Mouse (Mus musculus): ENCODE data around the gene Tnfrsf1b. TPM values are rescaled to one million over a fixed set of nuclear protein-coding genes. Genes with fewer than 3 reads are reported as not detected.

Gene Tnfrsf1b
- polyA plus RNA-seq, 1 experiment from 2014 or later: 2.1 TPM

- no peak for ATAC-seq (replicated peaks; ENCODE audit: low FRiP score)
- H3K4me3 ChIP-seq (ENCODE audit: low read depth, low read length): no peak overlapping the region
Observed at GRCm38 (mm10) chr4:145247556-145247955, 886 bp upstream of the Tnfrsf1b start.

GRCm38 (mm10) chr4:145245581-145245980 lies 1.1 kb downstream of the Tnfrsf1b start:
- H3K27me3 ChIP-seq (ENCODE audit: control insufficient read depth, insufficient read depth, low read length): peaks cover 5% of the 10 kb centered on the region
- no peak overlapping the region for H3K9ac ChIP-seq (ENCODE audit: low read length)
- WGBS: 87% methylated on average over 3 of the region's 3 CpGs
- H3K4me2 ChIP-seq (ENCODE audit: low read depth, low read length, severe bottlenecking): no peak overlapping the region; the same call in 1 of the 2 replicates
- ATAC-seq (replicated peaks; ENCODE audit: low FRiP score) (no peak), DNase-seq (ENCODE audit: low spot score) (no peak)
- no peak overlapping the region for H3K27ac ChIP-seq (ENCODE audit: low read depth, low read length)
- H3K4me1 ChIP-seq (replicated peaks; ENCODE audit: control insufficient read depth, insufficient read depth, low read length): 0 out of 2 replicates have a peak, but pooled peaks cover 2% of the 10 kb centered on the region
- H3K36me3 ChIP-seq (ENCODE audit: control insufficient read depth, insufficient read depth, low read length): no peaks in the 10 kb centered on the region
- H3K9me3 ChIP-seq (ENCODE audit: control insufficient read depth, low read length): no peaks in the 10 kb centered on the region
- no peak overlapping the region for H3K4me3 ChIP-seq (ENCODE audit: low read depth, low read length)

More at GRCm38 (mm10) chr4:145247556-145247955, 886 bp upstream of the Tnfrsf1b start:
- 78% methylated on average over 2 of the region's 2 CpGs for WGBS
- Histone ChIP-seq H3K27me3 (ENCODE audit: control insufficient read depth, insufficient read depth, low read length) (peaks cover 5% of the 10 kb centered on the region), H3K9me3 (ENCODE audit: control insufficient read depth, low read length) (no peaks in the 10 kb centered on the region), H3K36me3 (ENCODE audit: control insufficient read depth, insufficient read depth, low read length) (no peaks in the 10 kb centered on the region), H3K9ac (ENCODE audit: low read length) (no peak overlapping the region), H3K4me1 (replicated peaks; ENCODE audit: control insufficient read depth, insufficient read depth, low read length) (0 out of 2 replicates have a peak, but pooled peaks cover 2% of the 10 kb centered on the region), H3K4me2 (ENCODE audit: low read depth, low read length, severe bottlenecking) (no peak overlapping the region), H3K27ac (ENCODE audit: low read depth, low read length) (no peak overlapping the region)
- DNase-seq (ENCODE audit: low spot score): no peak

GRCm38 (mm10) chr4:145244676-145245075 lies 2.0 kb downstream of the Tnfrsf1b start:
- Histone ChIP-seq H3K27ac (ENCODE audit: low read depth, low read length) (no peak overlapping the region), H3K4me1 (replicated peaks; ENCODE audit: control insufficient read depth, insufficient read depth, low read length) (0 out of 2 replicates have a peak, but pooled peaks cover 2% of the 10 kb centered on the region), H3K9me3 (ENCODE audit: control insufficient read depth, low read length) (no peaks in the 10 kb centered on the region), H3K36me3 (ENCODE audit: control insufficient read depth, insufficient read depth, low read length) (no peaks in the 10 kb centered on the region), H3K27me3 (ENCODE audit: control insufficient read depth, insufficient read depth, low read length) (peaks cover 5% of the 10 kb centered on the region), H3K9ac (ENCODE audit: low read length) (no peak overlapping the region), H3K4me3 (ENCODE audit: low read depth, low read length) (no peak overlapping the region), H3K4me2 (ENCODE audit: low read depth, low read length, severe bottlenecking) (no peak overlapping the region)
- DNase-seq (ENCODE audit: low spot score) (no peak), ATAC-seq (replicated peaks; ENCODE audit: low FRiP score) (no peak)
- 84% methylated on average over 2 of the region's 2 CpGs for WGBS

- WGBS: 71% methylated on average over 1 of the region's 1 CpGs
- H3K9ac ChIP-seq (ENCODE audit: low read length): no peak overlapping the region
- no peak overlapping the region for H3K4me2 ChIP-seq (ENCODE audit: low read depth, low read length, severe bottlenecking)
- no peaks in the 10 kb centered on the region for H3K9me3 ChIP-seq (ENCODE audit: control insufficient read depth, low read length)
- H3K4me3 ChIP-seq (ENCODE audit: low read depth, low read length): no peak overlapping the region
- H3K27ac ChIP-seq (ENCODE audit: low read depth, low read length): no peak overlapping the region
- H3K27me3 ChIP-seq (ENCODE audit: control insufficient read depth, insufficient read depth, low read length): peaks cover 5% of the 10 kb centered on the region
- DNase-seq (ENCODE audit: low spot score) (no peak), ATAC-seq (replicated peaks; ENCODE audit: low FRiP score) (no peak)
- no peaks in the 10 kb centered on the region for H3K36me3 ChIP-seq (ENCODE audit: control insufficient read depth, insufficient read depth, low read length)
- H3K4me1 ChIP-seq (replicated peaks; ENCODE audit: control insufficient read depth, insufficient read depth, low read length): 0 out of 2 replicates have a peak, but pooled peaks cover 2% of the 10 kb centered on the region
Observed at GRCm38 (mm10) chr4:145242719-145243350, 3.8 kb downstream of the Tnfrsf1b start.

GRCm38 (mm10) chr4:145240723-145241231 lies 5.9 kb downstream of the Tnfrsf1b start:
- H3K4me1 ChIP-seq (replicated peaks; ENCODE audit: control insufficient read depth, insufficient read depth, low read length): no peaks in the 10 kb centered on the region
- DNase-seq (ENCODE audit: low spot score) (no peak), ATAC-seq (replicated peaks; ENCODE audit: low FRiP score) (no peak)
- no peaks in the 10 kb centered on the region for H3K36me3 ChIP-seq (ENCODE audit: control insufficient read depth, insufficient read depth, low read length)
- H3K27ac ChIP-seq (ENCODE audit: low read depth, low read length): no peak overlapping the region
- WGBS: 77% methylated on average over 4 of the region's 4 CpGs
- no peaks in the 10 kb centered on the region for H3K9me3 ChIP-seq (ENCODE audit: control insufficient read depth, low read length)
- H3K27me3 ChIP-seq (ENCODE audit: control insufficient read depth, insufficient read depth, low read length): peaks cover 2% of the 10 kb centered on the region
- H3K4me3 ChIP-seq (ENCODE audit: low read depth, low read length): no peak overlapping the region
- no peak overlapping the region for H3K9ac ChIP-seq (ENCODE audit: low read length)
- no peak overlapping the region for H3K4me2 ChIP-seq (ENCODE audit: low read depth, low read length, severe bottlenecking)

- DNase-seq (ENCODE audit: low spot score): no peak
- Histone ChIP-seq H3K4me3 (ENCODE audit: low read depth, low read length) (no peak overlapping the region), H3K9me3 (ENCODE audit: control insufficient read depth, low read length) (no peaks in the 10 kb centered on the region), H3K27me3 (ENCODE audit: control insufficient read depth, insufficient read depth, low read length) (no peaks in the 10 kb centered on the region), H3K4me1 (replicated peaks; ENCODE audit: control insufficient read depth, insufficient read depth, low read length) (no peaks in the 10 kb centered on the region), H3K36me3 (ENCODE audit: control insufficient read depth, insufficient read depth, low read length) (no peaks in the 10 kb centered on the region), H3K9ac (ENCODE audit: low read length) (no peak overlapping the region), H3K27ac (ENCODE audit: low read depth, low read length) (no peak overlapping the region), H3K4me2 (ENCODE audit: low read depth, low read length, severe bottlenecking) (no peak overlapping the region)
- 63% methylated on average over 4 of the region's 4 CpGs for WGBS
- ATAC-seq (replicated peaks; ENCODE audit: low FRiP score): no peak
Observed at GRCm38 (mm10) chr4:145239049-145239830, 7.4 kb downstream of the Tnfrsf1b start.

- ATAC-seq (replicated peaks; ENCODE audit: low FRiP score) (no peak), DNase-seq (ENCODE audit: low spot score) (no peak)
- 88% methylated on average over 7 of the region's 7 CpGs for WGBS
- H3K4me3 ChIP-seq (ENCODE audit: low read depth, low read length): no peak overlapping the region
- no peaks in the 10 kb centered on the region for H3K27me3 ChIP-seq (ENCODE audit: control insufficient read depth, insufficient read depth, low read length)
- no peaks in the 10 kb centered on the region for H3K9me3 ChIP-seq (ENCODE audit: control insufficient read depth, low read length)
- no peak overlapping the region for H3K27ac ChIP-seq (ENCODE audit: low read depth, low read length)
- H3K4me1 ChIP-seq (replicated peaks; ENCODE audit: control insufficient read depth, insufficient read depth, low read length): 0 out of 2 replicates have a peak, but pooled peaks cover 4% of the 10 kb centered on the region
- H3K4me2 ChIP-seq (ENCODE audit: low read depth, low read length, severe bottlenecking): no peak overlapping the region
- H3K36me3 ChIP-seq (ENCODE audit: control insufficient read depth, insufficient read depth, low read length): no peaks in the 10 kb centered on the region
- no peak overlapping the region for H3K9ac ChIP-seq (ENCODE audit: low read length)
Observed at GRCm38 (mm10) chr4:145236027-145236426, 10.6 kb downstream of the Tnfrsf1b start.

GRCm38 (mm10) chr4:145233487-145234228 lies 13.0 kb downstream of the Tnfrsf1b start:
- Histone ChIP-seq H3K9ac (ENCODE audit: low read length) (no peak overlapping the region), H3K4me3 (ENCODE audit: low read depth, low read length) (no peak overlapping the region), H3K9me3 (ENCODE audit: control insufficient read depth, low read length) (no peaks in the 10 kb centered on the region), H3K4me1 (replicated peaks; ENCODE audit: control insufficient read depth, insufficient read depth, low read length) (0 out of 2 replicates have a peak, but pooled peaks cover 4% of the 10 kb centered on the region), H3K4me2 (ENCODE audit: low read depth, low read length, severe bottlenecking) (no peak overlapping the region), H3K27ac (ENCODE audit: low read depth, low read length) (no peak overlapping the region), H3K36me3 (ENCODE audit: control insufficient read depth, insufficient read depth, low read length) (no peaks in the 10 kb centered on the region), H3K27me3 (ENCODE audit: control insufficient read depth, insufficient read depth, low read length) (no peaks in the 10 kb centered on the region)
- ATAC-seq (replicated peaks; ENCODE audit: low FRiP score): no peak
- 38% methylated on average over 3 of the region's 3 CpGs for WGBS
- no peak for DNase-seq (ENCODE audit: low spot score)

All from forebrain, embryonic 11.5 days (tissue).